Mouse (Mus musculus): Measurements from ENCODE around the gene Bcam. TPM values are rescaled to one million over a fixed set of nuclear protein-coding genes. Genes with fewer than 3 reads are reported as not detected.

Bcam gene
- polyA plus RNA-seq, 1 experiment from 2014 or later: 101 TPM

GRCm38 (mm10) chr7:19736389-19737057 is 34.3 kb downstream of the Bcam start:
- no peak overlapping the region for H3K4me2 ChIP-seq (ENCODE audit: low read depth, low read length)
- no peaks in the 10 kb centered on the region for H3K27me3 ChIP-seq (replicated peaks; ENCODE audit: control insufficient read depth, insufficient read depth, low read length)
- 95% methylated on average over 11 of the region's 16 CpGs for WGBS
- no peaks in the 10 kb centered on the region for H3K4me1 ChIP-seq (ENCODE audit: control insufficient read depth, insufficient read depth, low read length)
- no peak overlapping the region for H3K27ac ChIP-seq (replicated peaks; ENCODE audit: low read depth, low read length)
- H3K36me3 ChIP-seq (ENCODE audit: control insufficient read depth, insufficient read depth, low read length): peaks cover 70% of the 10 kb centered on the region
- ATAC-seq (ENCODE audit: low read depth): no peak
- no peak for DNase-seq (ENCODE audit: low spot score)
- H3K4me3 ChIP-seq (ENCODE audit: low read depth, low read length): no peak overlapping the region
- H3K9ac ChIP-seq (ENCODE audit: low read depth, low read length): no peak overlapping the region
- H3K9me3 ChIP-seq (ENCODE audit: control insufficient read depth, low read length): no peaks in the 10 kb centered on the region

GRCm38 (mm10) chr7:19734178-19734666 is 36.6 kb downstream of the Bcam start:
- Histone ChIP-seq H3K9ac (ENCODE audit: low read depth, low read length) (no peak overlapping the region), H3K36me3 (ENCODE audit: control insufficient read depth, insufficient read depth, low read length) (peaks cover 85% of the 10 kb centered on the region), H3K27ac (replicated peaks; ENCODE audit: low read depth, low read length) (no peak overlapping the region), H3K4me3 (ENCODE audit: low read depth, low read length) (no peak overlapping the region), H3K4me1 (ENCODE audit: control insufficient read depth, insufficient read depth, low read length) (no peaks in the 10 kb centered on the region), H3K27me3 (replicated peaks; ENCODE audit: control insufficient read depth, insufficient read depth, low read length) (no peaks in the 10 kb centered on the region), H3K4me2 (ENCODE audit: low read depth, low read length) (no peak overlapping the region), H3K9me3 (ENCODE audit: control insufficient read depth, low read length) (no peaks in the 10 kb centered on the region)
- 90% methylated on average over 10 of the region's 10 CpGs for WGBS
- ATAC-seq (ENCODE audit: low read depth) (no peak), DNase-seq (ENCODE audit: low spot score) (no peak)

- DNase-seq (ENCODE audit: low spot score) (no peak), ATAC-seq (ENCODE audit: low read depth) (no peak)
- H3K27ac ChIP-seq (replicated peaks; ENCODE audit: low read depth, low read length): no peak overlapping the region
- no peaks in the 10 kb centered on the region for H3K4me1 ChIP-seq (ENCODE audit: control insufficient read depth, insufficient read depth, low read length)
- WGBS: 84% methylated on average over 4 of the region's 4 CpGs
- H3K36me3 ChIP-seq (ENCODE audit: control insufficient read depth, insufficient read depth, low read length): peaks cover 95% of the 10 kb centered on the region
- no peak overlapping the region for H3K4me3 ChIP-seq (ENCODE audit: low read depth, low read length)
- no peaks in the 10 kb centered on the region for H3K27me3 ChIP-seq (replicated peaks; ENCODE audit: control insufficient read depth, insufficient read depth, low read length)
- H3K4me2 ChIP-seq (ENCODE audit: low read depth, low read length): no peak overlapping the region
- no peak overlapping the region for H3K9ac ChIP-seq (ENCODE audit: low read depth, low read length)
- peaks cover 5% of the 10 kb centered on the region for H3K9me3 ChIP-seq (ENCODE audit: control insufficient read depth, low read length)
These were observed 44.3 kb downstream of the Bcam start for GRCm38 (mm10) chr7:19726541-19726940.

GRCm38 (mm10) chr7:19724167-19724566 is 46.6 kb downstream of the Bcam start:
- H3K4me3 ChIP-seq (ENCODE audit: low read depth, low read length): no peak overlapping the region
- no peak overlapping the region for H3K9ac ChIP-seq (ENCODE audit: low read depth, low read length)
- no peak overlapping the region for H3K27ac ChIP-seq (replicated peaks; ENCODE audit: low read depth, low read length)
- DNase-seq (ENCODE audit: low spot score) (no peak), ATAC-seq (ENCODE audit: low read depth) (no peak)
- H3K36me3 ChIP-seq (ENCODE audit: control insufficient read depth, insufficient read depth, low read length): peaks cover 94% of the 10 kb centered on the region
- WGBS: 93% methylated on average over 11 of the region's 12 CpGs
- H3K4me1 ChIP-seq (ENCODE audit: control insufficient read depth, insufficient read depth, low read length): no peaks in the 10 kb centered on the region
- H3K4me2 ChIP-seq (ENCODE audit: low read depth, low read length): no peak overlapping the region
- no peaks in the 10 kb centered on the region for H3K27me3 ChIP-seq (replicated peaks; ENCODE audit: control insufficient read depth, insufficient read depth, low read length)
- H3K9me3 ChIP-seq (ENCODE audit: control insufficient read depth, low read length): peaks cover 18% of the 10 kb centered on the region

GRCm38 (mm10) chr7:19722754-19723195 is 48.0 kb downstream of the Bcam start:
- DNase-seq (ENCODE audit: low spot score) (no peak), ATAC-seq (ENCODE audit: low read depth) (no peak)
- Histone ChIP-seq H3K9me3 (ENCODE audit: control insufficient read depth, low read length) (peaks cover 18% of the 10 kb centered on the region), H3K4me1 (ENCODE audit: control insufficient read depth, insufficient read depth, low read length) (no peaks in the 10 kb centered on the region), H3K9ac (ENCODE audit: low read depth, low read length) (no peak overlapping the region), H3K27me3 (replicated peaks; ENCODE audit: control insufficient read depth, insufficient read depth, low read length) (no peaks in the 10 kb centered on the region), H3K36me3 (ENCODE audit: control insufficient read depth, insufficient read depth, low read length) (peaks cover 89% of the 10 kb centered on the region), H3K4me3 (ENCODE audit: low read depth, low read length) (no peak overlapping the region), H3K4me2 (ENCODE audit: low read depth, low read length) (no peak overlapping the region), H3K27ac (replicated peaks; ENCODE audit: low read depth, low read length) (no peak overlapping the region)
- WGBS: 82% methylated on average over 6 of the region's 6 CpGs

GRCm38 (mm10) chr7:19719200-19719599 is 51.6 kb downstream of the Bcam start:
- H3K9ac ChIP-seq (ENCODE audit: low read depth, low read length): no peak overlapping the region
- H3K4me2 ChIP-seq (ENCODE audit: low read depth, low read length): no peak overlapping the region
- no peak overlapping the region for H3K4me3 ChIP-seq (ENCODE audit: low read depth, low read length)
- H3K4me1 ChIP-seq (ENCODE audit: control insufficient read depth, insufficient read depth, low read length): 0 out of 2 replicates have a peak, but pooled peaks cover 4% of the 10 kb centered on the region
- WGBS: 86% methylated on average over 3 of the region's 4 CpGs
- peaks cover 56% of the 10 kb centered on the region for H3K36me3 ChIP-seq (ENCODE audit: control insufficient read depth, insufficient read depth, low read length)
- H3K9me3 ChIP-seq (ENCODE audit: control insufficient read depth, low read length): peaks cover 18% of the 10 kb centered on the region
- no peak overlapping the region for H3K27ac ChIP-seq (replicated peaks; ENCODE audit: low read depth, low read length)
- H3K27me3 ChIP-seq (replicated peaks; ENCODE audit: control insufficient read depth, insufficient read depth, low read length): no peaks in the 10 kb centered on the region
- ATAC-seq (ENCODE audit: low read depth) (no peak), DNase-seq (ENCODE audit: low spot score) (no peak)

GRCm38 (mm10) chr7:19718297-19718952 is 52.4 kb downstream of the Bcam start:
- DNase-seq (ENCODE audit: low spot score) (no peak), ATAC-seq (ENCODE audit: low read depth) (no peak)
- no peaks in the 10 kb centered on the region for H3K27me3 ChIP-seq (replicated peaks; ENCODE audit: control insufficient read depth, insufficient read depth, low read length)
- H3K27ac ChIP-seq (replicated peaks; ENCODE audit: low read depth, low read length): no peak overlapping the region
- H3K36me3 ChIP-seq (ENCODE audit: control insufficient read depth, insufficient read depth, low read length): peaks cover 53% of the 10 kb centered on the region
- no peak overlapping the region for H3K4me2 ChIP-seq (ENCODE audit: low read depth, low read length)
- 97% methylated on average over 5 of the region's 5 CpGs for WGBS
- H3K9ac ChIP-seq (ENCODE audit: low read depth, low read length): no peak overlapping the region
- no peak overlapping the region for H3K4me3 ChIP-seq (ENCODE audit: low read depth, low read length)
- H3K4me1 ChIP-seq (ENCODE audit: control insufficient read depth, insufficient read depth, low read length): 0 out of 2 replicates have a peak, but pooled peaks cover 4% of the 10 kb centered on the region
- peaks cover 18% of the 10 kb centered on the region for H3K9me3 ChIP-seq (ENCODE audit: control insufficient read depth, low read length)

- H3K9me3 ChIP-seq (ENCODE audit: control insufficient read depth, low read length): peaks cover 18% of the 10 kb centered on the region
- no peaks in the 10 kb centered on the region for H3K27me3 ChIP-seq (replicated peaks; ENCODE audit: control insufficient read depth, insufficient read depth, low read length)
- no peak for ATAC-seq (ENCODE audit: low read depth)
- 0 out of 2 replicates have a peak, but pooled peaks cover 4% of the 10 kb centered on the region for H3K4me1 ChIP-seq (ENCODE audit: control insufficient read depth, insufficient read depth, low read length)
- 75% methylated on average over 4 of the region's 4 CpGs for WGBS
- no peak overlapping the region for H3K9ac ChIP-seq (ENCODE audit: low read depth, low read length)
- no peak overlapping the region for H3K4me3 ChIP-seq (ENCODE audit: low read depth, low read length)
- DNase-seq (ENCODE audit: low spot score): no peak
- no peak overlapping the region for H3K4me2 ChIP-seq (ENCODE audit: low read depth, low read length)
- H3K27ac ChIP-seq (replicated peaks; ENCODE audit: low read depth, low read length): no peak overlapping the region
- H3K36me3 ChIP-seq (ENCODE audit: control insufficient read depth, insufficient read depth, low read length): peaks cover 54% of the 10 kb centered on the region
These were observed 53.5 kb downstream of the Bcam start for GRCm38 (mm10) chr7:19717346-19717745.

Measured in embryonic facial prominence, embryonic 14.5 days (tissue).